Mouse (Mus musculus): ENCODE results near the gene Fzd7.

Gene Fzd7

GRCm38 (mm10) chr1:59472368-59473180 lies 9.7 kb upstream of the Fzd7 start:
- no peak for DNase-seq

- DNase-seq: no peak
Measured at GRCm38 (mm10) chr1:59473181-59473555, 9.1 kb upstream of the Fzd7 start.

DNA sequence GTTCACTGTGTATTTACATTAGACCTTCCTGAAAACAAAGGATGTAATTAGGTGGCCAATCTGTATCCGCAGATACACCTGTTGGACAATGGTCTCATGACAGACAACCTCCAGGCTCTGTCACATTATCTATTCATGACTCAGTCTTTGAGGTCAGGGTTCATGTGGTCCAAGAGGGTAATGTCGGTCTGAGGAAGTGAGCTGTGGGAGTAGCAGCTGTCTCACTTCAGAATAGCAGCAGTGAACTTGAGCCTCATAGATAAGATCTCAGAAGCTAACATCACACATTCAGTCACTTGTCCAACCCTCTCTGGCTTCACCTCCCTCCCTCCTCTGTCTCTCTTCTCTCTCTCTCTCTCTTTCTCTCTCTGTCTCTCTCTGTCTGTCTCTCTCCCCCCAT lies 6.6 kb upstream of the Fzd7 start:
- DNase-seq: no peak

DNA sequence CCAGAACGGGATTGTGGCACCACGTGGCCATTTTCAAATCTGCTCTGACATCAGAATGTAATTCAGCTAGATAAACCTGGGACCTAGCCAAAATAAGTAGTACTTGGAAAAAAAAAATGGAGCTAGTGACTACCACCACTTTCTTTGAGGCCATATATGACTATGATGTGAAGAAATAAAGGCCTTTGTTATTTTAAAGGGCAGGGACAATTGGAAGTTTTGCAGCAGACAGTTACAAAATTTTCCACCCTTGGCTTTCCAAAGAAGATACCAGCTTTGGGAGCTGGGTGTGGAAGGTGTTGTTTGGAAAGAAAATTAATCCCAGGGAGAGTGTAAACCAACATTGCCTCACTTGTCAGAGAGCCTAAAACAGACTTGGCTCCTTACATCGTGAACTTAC lies 3.3 kb upstream of the Fzd7 start:
- no peak for DNase-seq

DNA sequence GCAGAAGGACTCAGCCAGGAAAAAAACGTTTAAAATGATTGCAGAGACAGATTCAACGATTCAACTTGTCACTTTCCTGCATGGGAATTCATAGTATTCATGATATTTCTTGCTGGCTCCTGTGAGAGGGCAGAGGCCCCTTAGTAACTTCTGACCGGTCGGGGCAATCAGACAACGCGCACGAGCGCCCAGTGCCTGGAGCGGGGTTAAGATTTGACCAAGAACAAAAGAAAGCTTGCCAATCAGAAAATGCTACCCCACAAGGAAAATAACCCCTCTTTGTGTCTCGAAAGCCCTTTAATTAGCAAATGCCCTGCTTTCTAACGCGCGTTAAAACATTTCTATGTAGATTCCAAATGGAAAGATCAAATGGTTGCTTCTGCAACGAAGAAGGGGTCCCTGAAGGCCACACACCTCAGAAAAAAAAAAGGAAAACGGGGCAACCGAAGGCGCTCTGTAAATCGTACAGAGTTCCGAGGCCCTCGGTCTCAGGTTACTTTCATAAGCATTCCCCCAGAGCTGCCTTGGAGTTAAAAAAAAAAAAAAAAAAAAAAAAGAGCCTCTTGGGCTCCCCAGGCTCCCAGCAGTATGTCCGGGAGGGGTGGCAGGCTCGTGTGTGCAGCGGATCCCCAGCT lies 1.3 kb upstream of the Fzd7 start:
- DNase-seq: no peak

GRCm38 (mm10) chr1:59481456-59482291 lies 550 bp upstream of the Fzd7 start:
- DNase-seq: peak; percentile 98

GRCm38 (mm10) chr1:59482696-59483520 lies 684 bp downstream of the Fzd7 start:
- DNase-seq: peak; percentile 31

GRCm38 (mm10) chr1:59483521-59484245 lies 1.5 kb downstream of the Fzd7 start:
- DNase-seq: peak; percentile 90

GRCm38 (mm10) chr1:59484314-59484713 lies 2.1 kb downstream of the Fzd7 start:
- no peak for DNase-seq

- peak; percentile 34 for DNase-seq
Measured at GRCm38 (mm10) chr1:59484791-59485785, 2.9 kb downstream of the Fzd7 start.

DNA sequence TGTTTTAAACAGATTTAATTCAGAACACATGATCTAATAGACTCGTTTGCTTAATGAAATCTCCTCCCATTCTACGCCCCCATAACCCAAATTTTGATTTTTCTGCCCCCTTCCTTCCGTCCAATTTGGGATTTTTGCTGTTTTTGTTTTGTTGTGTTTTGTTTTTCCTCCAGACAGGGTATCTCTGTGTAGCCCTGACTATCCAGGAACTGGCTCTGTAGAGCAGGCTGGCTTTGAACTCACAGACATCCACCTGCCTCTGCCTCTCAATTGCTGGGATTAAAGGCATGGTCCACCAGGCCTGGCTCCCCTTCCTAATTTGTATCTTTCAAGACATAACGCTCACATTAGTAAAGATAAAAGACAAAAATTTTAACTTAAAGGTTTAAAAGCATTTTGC lies 3.6 kb downstream of the Fzd7 start:
- DNase-seq: no peak

DNA sequence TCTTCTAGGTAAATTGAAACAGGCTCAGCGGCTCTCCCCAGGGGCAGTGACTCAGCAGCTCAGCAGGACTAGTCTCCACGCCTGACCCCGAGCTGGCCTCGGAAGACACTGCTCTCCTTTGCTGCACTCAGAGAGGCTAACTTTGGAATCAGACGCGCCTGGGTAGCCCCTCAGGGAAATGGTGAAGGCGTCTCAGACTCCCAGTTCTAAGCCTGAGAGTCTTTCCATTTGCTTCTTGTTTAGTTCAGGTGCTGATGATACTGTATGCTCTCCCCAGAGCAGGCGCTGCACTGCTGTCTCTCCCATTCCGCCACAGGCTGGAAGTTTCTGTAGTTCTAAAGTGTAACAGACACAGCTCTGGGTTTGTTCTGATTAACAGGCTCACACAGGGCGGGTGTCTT lies 5.4 kb downstream of the Fzd7 start:
- peak; percentile 58 for DNase-seq

DNA sequence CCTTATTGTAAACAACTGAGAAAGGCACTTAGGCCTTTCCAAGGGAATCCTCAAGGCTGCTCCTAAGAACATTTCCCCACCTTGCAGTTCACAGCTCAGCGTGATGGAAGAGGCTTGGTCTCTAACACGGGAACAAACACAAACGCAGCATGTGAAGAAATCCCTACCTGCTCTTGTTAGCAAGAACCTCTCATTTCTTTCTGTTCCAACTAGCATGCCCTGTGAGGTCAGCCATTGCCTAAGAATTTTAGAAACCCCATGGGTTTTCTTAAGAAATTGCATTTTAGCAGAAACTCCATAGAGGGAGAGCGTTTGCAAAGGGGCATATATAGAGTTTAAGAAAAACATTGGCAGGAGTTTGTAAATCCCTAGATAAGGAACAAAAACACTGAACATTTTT lies 6.3 kb downstream of the Fzd7 start:
- DNase-seq: peak; percentile 14

DNA sequence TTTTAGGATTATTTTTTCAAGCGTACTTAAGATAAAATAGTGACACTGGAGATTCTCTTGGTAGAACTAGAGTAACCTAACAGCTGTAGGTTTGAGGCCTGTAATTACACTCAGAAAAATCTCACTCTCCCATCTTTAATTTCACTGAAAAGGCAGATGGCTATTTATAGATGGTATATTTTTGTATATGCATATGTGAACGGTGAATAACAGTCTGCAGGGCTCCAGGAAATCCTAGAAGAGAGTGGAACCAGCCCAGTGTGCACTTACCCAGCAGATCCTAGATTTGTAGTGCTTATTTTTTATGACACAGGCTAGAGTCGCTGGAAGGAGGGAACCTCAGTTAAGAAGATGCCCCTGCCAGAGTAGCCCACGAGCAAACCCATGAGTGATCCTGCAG lies 6.8 kb downstream of the Fzd7 start:
- no peak for DNase-seq

GRCm38 (mm10) chr1:59491517-59491916 lies 9.3 kb downstream of the Fzd7 start:
- DNase-seq: no peak

GRCm38 (mm10) chr1:59492432-59492831 lies 10.2 kb downstream of the Fzd7 start:
- no peak for DNase-seq

DNA sequence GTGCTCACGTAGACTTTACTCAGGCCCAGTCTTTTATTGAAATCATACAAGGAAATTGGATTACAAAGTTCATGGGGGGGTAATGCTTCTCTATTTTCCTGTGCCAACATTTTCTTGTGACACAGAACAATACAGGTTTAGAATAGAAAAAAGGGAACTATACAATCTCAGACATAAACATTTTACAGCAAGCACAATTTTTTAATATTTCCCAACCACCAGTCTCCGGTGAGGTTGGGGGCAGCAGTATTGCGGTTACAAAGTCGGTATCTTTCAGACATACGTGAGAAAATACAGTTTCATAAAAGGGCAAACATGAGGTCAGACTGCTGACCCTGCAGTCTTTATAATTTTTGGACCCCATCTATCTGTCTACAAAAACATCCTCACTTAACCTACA lies 13.7 kb downstream of the Fzd7 start:
- no peak for DNase-seq

DNA sequence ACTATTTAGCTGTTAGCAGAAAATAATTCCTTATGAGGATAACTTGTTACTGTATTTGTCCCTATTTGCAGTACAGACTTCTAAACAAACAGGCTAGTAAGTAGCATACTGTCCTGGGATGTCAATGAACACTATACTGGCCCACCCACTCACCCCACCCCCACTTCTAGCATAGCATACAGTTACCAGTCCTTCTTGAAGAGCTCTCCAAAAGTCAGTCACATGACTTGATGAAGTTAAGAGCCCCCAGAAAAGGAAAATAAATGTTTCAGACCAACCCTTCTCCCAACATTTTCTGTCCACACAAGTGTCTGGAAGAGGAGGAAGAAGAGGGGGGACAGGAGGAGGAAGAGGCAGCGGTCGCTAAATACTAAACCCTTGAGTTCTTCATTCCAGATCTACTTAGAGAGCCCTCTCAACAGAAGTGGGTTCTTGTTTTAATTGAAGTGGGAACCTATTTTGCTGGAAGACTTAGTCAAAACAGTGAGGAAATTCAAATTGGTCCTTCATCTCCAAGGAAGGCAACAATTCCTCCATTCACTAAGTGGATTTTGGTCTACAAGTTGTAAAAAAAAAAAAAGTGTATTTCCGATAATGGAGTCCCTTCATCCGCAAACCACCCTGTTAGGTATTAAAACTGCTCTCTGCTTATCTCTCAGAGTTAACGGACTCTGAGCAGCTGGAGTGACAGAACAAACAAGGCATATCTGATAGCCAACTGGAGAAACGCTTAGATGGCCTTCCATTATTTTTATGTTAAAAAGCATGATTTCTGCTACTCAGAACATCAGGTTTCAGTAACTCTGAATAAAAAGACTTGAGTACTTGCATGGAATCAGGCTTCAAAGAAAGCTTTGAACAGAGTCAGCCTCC lies 15.8 kb downstream of the Fzd7 start:
- DNase-seq: peak; percentile 33

DNA sequence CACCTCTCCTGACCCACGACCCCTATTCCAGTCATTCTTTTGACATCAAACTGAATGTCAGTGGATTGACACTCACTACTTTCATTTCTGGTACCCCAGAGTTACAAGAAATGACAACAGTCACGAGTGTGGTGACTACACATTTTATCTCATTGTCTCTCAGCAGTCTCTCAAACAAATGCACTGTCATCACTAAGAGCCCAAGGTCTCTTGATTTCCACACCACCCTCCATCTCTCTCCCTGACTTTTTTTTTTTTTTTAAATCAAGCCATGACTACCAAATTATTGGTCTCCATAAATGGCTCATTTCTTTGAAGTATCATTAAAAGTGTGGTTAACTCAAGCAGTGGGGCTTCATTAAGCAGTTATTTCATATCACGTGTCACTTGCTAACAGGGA lies 17.1 kb downstream of the Fzd7 start:
- no peak for DNase-seq

- DNase-seq: no peak
Measured at GRCm38 (mm10) chr1:59502355-59502754, 20.1 kb downstream of the Fzd7 start.
